Mouse (Mus musculus) lung, postnatal 0 days (tissue): Measurements from ENCODE around the gene Cdk17. TPM values are rescaled to one million over a fixed set of nuclear protein-coding genes. Genes with fewer than 3 reads are reported as not detected.

Source experiments
- ATAC-seq: fragments of 200-750 bp; cut with Nextera tagmentation; 2 replicates; pipeline ENCODE4 v1.8.0; 2017; ENCODE audit warnings: moderate library complexity
- DNase-seq: peaks from one replicate; pipeline ENCODE4 v3.0.0-alpha.2; 2016; ENCODE audit warnings: low spot score
- H3K27ac ChIP-seq: fragments of 300-500 bp; sonication (generic); 2 replicates; pipeline ENCODE4 v1.5.1; 2014; ENCODE audit warnings: antibody characterized with exemption, mild to moderate bottlenecking, low read length, mixed read lengths
- H3K27me3 ChIP-seq: fragments of 300-500 bp; sonication (generic); replicated peaks from 2 replicates; pipeline ENCODE4 v1.6.1; 2014; ENCODE audit warnings: low read length, mixed read lengths; ENCODE audit not compliant: insufficient read depth
- H3K36me3 ChIP-seq: fragments of 300-500 bp; sonication (generic); 2 replicates; pipeline ENCODE4 v1.6.1; 2014; ENCODE audit warnings: low read length, mixed read lengths; ENCODE audit not compliant: insufficient read depth
- H3K4me1 ChIP-seq: fragments of 300-500 bp; sonication (generic); 2 replicates; pipeline ENCODE4 v1.6.1; 2014; ENCODE audit warnings: antibody characterized with exemption, low read depth, low read length, mixed read lengths; ENCODE audit not compliant: insufficient read depth
- H3K4me2 ChIP-seq: fragments of 300-500 bp; sonication (generic); replicated peaks from 2 replicates; pipeline ENCODE4 v1.6.1; 2014; ENCODE audit warnings: low read depth, mild to moderate bottlenecking, low read length, moderate library complexity, mixed read lengths
- H3K4me3 ChIP-seq: fragments of 300-500 bp; sonication (generic); 2 replicates; pipeline ENCODE4 v1.5.1; 2014; ENCODE audit warnings: low read depth, low read length
- H3K9ac ChIP-seq: fragments of 300-500 bp; sonication (generic); replicated peaks from 2 replicates; pipeline ENCODE4 v1.6.1; 2014; ENCODE audit warnings: low read depth, mild to moderate bottlenecking
- H3K9me3 ChIP-seq: fragments of 300-500 bp; sonication (generic); 2 replicates; pipeline ENCODE4 v1.6.1; 2016; ENCODE audit warnings: low read length, mixed read lengths
- CTCF ChIP-seq: IDR thresholded peaks from 2 replicates; pipeline ENCODE4 v1.5.1; 2016; ENCODE audit warnings: antibody characterized with exemption, mild to moderate bottlenecking
- EP300 ChIP-seq: IDR thresholded peaks from 2 replicates; pipeline ENCODE4 v1.6.1; 2016; ENCODE audit warnings: antibody characterized with exemption, mild to moderate bottlenecking, control low read depth
- WGBS: fragments of 180-500 bp; shearing (Covaris S2); extraction: QIAGEN DNeasy Blood & Tissue Kit; methylation state at CpG from one replicate; pipeline ENCODE4 v1.1.7; 2014; 5-methylcytosine and 5-hydroxymethylcytosine counted together
- polyA plus RNA-seq: library from polyadenylated mRNA; unstranded; fragments of >200 nt; fragmentation: Nextera tagmentation; extraction: Ambion mirVana; gene quantifications from 2 replicates; pipeline ENCODE4 v1.2.1, GENCODE M21; 2015

Gene Cdk17
- polyA plus RNA-seq, 1 experiment from 2014 or later = 12.6 TPM

- Histone ChIP-seq H3K27me3 (no peaks in the 10 kb centered on the region), H3K36me3 (no peaks in the 10 kb centered on the region), H3K4me1 (no peaks in the 10 kb centered on the region), H3K4me3 (no peak overlapping the region), H3K9ac (no peak overlapping the region), H3K27ac (no peak overlapping the region), H3K4me2 (no peak overlapping the region), H3K9me3 (no peaks in the 10 kb centered on the region)
- no peak for TF ChIP-seq CTCF
- no peak for TF ChIP-seq EP300
- 44% methylated on average over 3 of the region's 3 CpGs for WGBS
- DNase-seq (peak; percentile 24), ATAC-seq (0 out of 2 replicates have a peak, but pooled peaks have one; percentile 21)
Measured at GRCm38 (mm10) chr10:93116636-93117035, 44.0 kb upstream of the Cdk17 start.

GRCm38 (mm10) chr10:93119809-93120208 lies 40.9 kb upstream of the Cdk17 start:
- no peak overlapping the region for H3K27ac ChIP-seq
- H3K4me1 ChIP-seq = no peaks in the 10 kb centered on the region
- no peak for DNase-seq
- no peaks in the 10 kb centered on the region for H3K36me3 ChIP-seq
- no peak overlapping the region for H3K9ac ChIP-seq
- ATAC-seq = no peak
- H3K27me3 ChIP-seq = no peaks in the 10 kb centered on the region
- H3K4me3 ChIP-seq = no peak overlapping the region
- WGBS = 72% methylated on average over 5 of the region's 5 CpGs
- H3K4me2 ChIP-seq = no peak overlapping the region
- no peaks in the 10 kb centered on the region for H3K9me3 ChIP-seq
- TF ChIP-seq CTCF (no peak), EP300 (no peak)

GRCm38 (mm10) chr10:93121262-93121860 lies 39.3 kb upstream of the Cdk17 start:
- no peak for ATAC-seq
- no peaks in the 10 kb centered on the region for H3K4me1 ChIP-seq
- no peaks in the 10 kb centered on the region for H3K9me3 ChIP-seq
- H3K27ac ChIP-seq = no peak overlapping the region
- TF ChIP-seq EP300 = no peak
- TF ChIP-seq CTCF = no peak
- H3K4me3 ChIP-seq = no peak overlapping the region
- no peak overlapping the region for H3K4me2 ChIP-seq
- no peak overlapping the region for H3K9ac ChIP-seq
- no peak for DNase-seq
- no peaks in the 10 kb centered on the region for H3K36me3 ChIP-seq
- WGBS = 93% methylated on average over 6 of the region's 6 CpGs
- H3K27me3 ChIP-seq = no peaks in the 10 kb centered on the region

GRCm38 (mm10) chr10:93122399-93123184 lies 38.1 kb upstream of the Cdk17 start:
- TF ChIP-seq CTCF (no peak), EP300 (0 out of 2 replicates have a peak, but pooled peaks have one; percentile 12)
- Histone ChIP-seq H3K36me3 (no peaks in the 10 kb centered on the region), H3K9ac (no peak overlapping the region), H3K27me3 (no peaks in the 10 kb centered on the region), H3K4me2 (no peak overlapping the region), H3K27ac (no peak overlapping the region), H3K9me3 (no peaks in the 10 kb centered on the region), H3K4me1 (no peaks in the 10 kb centered on the region), H3K4me3 (no peak overlapping the region)
- DNase-seq (no peak), ATAC-seq (no peak)
- WGBS = 63% methylated on average over 12 of the region's 12 CpGs

- Histone ChIP-seq H3K36me3 (no peaks in the 10 kb centered on the region), H3K27ac (peak overlapping the region; percentile 78), H3K9ac (no peak overlapping the region), H3K9me3 (no peaks in the 10 kb centered on the region), H3K4me2 (no peak overlapping the region), H3K27me3 (no peaks in the 10 kb centered on the region), H3K4me3 (no peak overlapping the region), H3K4me1 (no peaks in the 10 kb centered on the region)
- ATAC-seq (no peak), DNase-seq (no peak)
- no peak for TF ChIP-seq CTCF
- TF ChIP-seq EP300 = no peak
- WGBS = 67% methylated on average over 4 of the region's 4 CpGs
Measured at GRCm38 (mm10) chr10:93123310-93123709, 37.4 kb upstream of the Cdk17 start.

- DNase-seq (peak; percentile 90), ATAC-seq (peak; percentile 93)
- no peaks in the 10 kb centered on the region for H3K36me3 ChIP-seq
- H3K4me1 ChIP-seq = no peaks in the 10 kb centered on the region
- H3K9me3 ChIP-seq = no peaks in the 10 kb centered on the region
- no peaks in the 10 kb centered on the region for H3K27me3 ChIP-seq
- H3K27ac ChIP-seq = peak overlapping the region; percentile 78
- no peak for TF ChIP-seq CTCF
- peak; percentile 97 for TF ChIP-seq EP300
- 41% methylated on average over 12 of the region's 12 CpGs for WGBS
- no peak overlapping the region for H3K9ac ChIP-seq
- no peak overlapping the region for H3K4me3 ChIP-seq
- H3K4me2 ChIP-seq = peak overlapping the region; percentile 14; the same call in 1 of the 2 replicates
Measured at GRCm38 (mm10) chr10:93123957-93124613, 36.6 kb upstream of the Cdk17 start.
